Comparison of ENCODE assay signal across 21 mouse cellular contexts in the genomic region with DNA sequence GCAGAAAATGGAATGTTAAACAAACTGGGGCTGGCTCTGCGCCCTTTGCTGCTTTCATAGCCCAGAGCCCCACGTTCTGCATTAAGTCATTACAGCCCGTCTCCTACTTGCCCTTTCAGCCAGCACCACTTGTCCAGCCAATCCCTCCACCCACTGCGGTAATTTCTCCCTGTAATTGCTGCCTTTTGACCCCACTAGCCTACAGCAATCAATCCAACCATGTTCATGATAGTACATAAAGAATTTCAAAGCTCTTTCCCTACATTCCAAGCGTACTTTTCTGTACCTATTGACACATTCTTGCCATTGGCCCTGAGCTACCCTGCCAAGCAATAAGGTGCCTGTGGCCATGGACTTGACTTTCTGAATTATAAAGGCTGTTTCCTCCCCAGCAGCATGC.
DNase-seq lines count a peak whose midpoint lies in the region; TF ChIP-seq lines count a peak whose summit lies in the region.
"Had no signal": no experiment of that assay in that cellular context is flagged by ENCODE, and none has a peak within 500 bp of the region (broad histone marks: within the 10 kb centered on the region; RNA-seq: fewer than 3 reads in every experiment).

No protein-coding gene starts in this region.

- TF ChIP-seq POLR2A in kidney, adult 2 months (IDR thresholded peaks at IDR 0.05; ENCODE audit: low read depth, low read length): no peak
- TF ChIP-seq POLR2A in cerebellum, adult 2 months (IDR thresholded peaks at IDR 0.05; ENCODE audit: borderline replicate concordance, insufficient read depth, low read length): no peak

- TF ChIP-seq CTCF in kidney, adult 2 months (conservative IDR thresholded peaks at IDR 0.05; ENCODE audit: insufficient read depth, insufficient read length, low read depth, low read length): no peak
- no peak for TF ChIP-seq CTCF in cerebellum, adult 2 months (IDR thresholded peaks at IDR 0.05; ENCODE audit: borderline replicate concordance, insufficient read depth, low read depth, low read length)

- in situ Hi-C loops in ES-E14 (cut with MboI; ENCODE audit: low sequenced_read_pairs in 2 of 2, unreplicated experiment in 2 of 2): no loop called here

- H3K27me3 ChIP-seq in kidney, adult 2 months (replicated peaks; ENCODE audit: control insufficient read depth, insufficient read depth, low read length): no peaks in the 10 kb centered on the region
- no peaks in the 10 kb centered on the region for H3K27me3 ChIP-seq in cerebellum, adult 2 months (ENCODE audit: control insufficient read depth, insufficient read depth, low read length)
- H3K27me3 ChIP-seq: embryonic facial prominence, embryonic 15.5 days; limb, embryonic 13.5 days; liver, embryonic 12.5 days; midbrain, embryonic 12.5 days had no signal

- peaks cover 2% of the 10 kb centered on the region for H3K4me1 ChIP-seq in kidney, adult 2 months (ENCODE audit: control insufficient read depth, insufficient read depth, low read length)
- H3K4me1 ChIP-seq in ES-E14 (ENCODE audit: control insufficient read depth in 2 of 2, insufficient read depth in 2 of 2, low read length in 2 of 2, poor library complexity in 1 of 2): no peaks in the 10 kb centered on the region
- H3K4me1 ChIP-seq in cerebellum, adult 2 months (ENCODE audit: control insufficient read depth, insufficient read depth, low read length): no peaks in the 10 kb centered on the region
- H3K4me1 ChIP-seq: embryonic facial prominence, embryonic 15.5 days; hindbrain, embryonic 10.5 days; limb, embryonic 13.5 days; liver, embryonic 12.5 days had no signal

- 42% methylated on average over 5 of the region's 5 CpGs for WGBS in kidney, adult 2 months
- WGBS in cerebellum, adult 2 months: 76% methylated on average over 5 of the region's 5 CpGs

- no peak overlapping the region for H3K27ac ChIP-seq in kidney, adult 2 months (ENCODE audit: insufficient read depth, low read depth, low read length)
- H3K27ac ChIP-seq in ES-E14 (ENCODE audit: insufficient read depth, low read depth, low read length, poor library complexity, severe bottlenecking): no peak overlapping the region
- H3K27ac ChIP-seq in cerebellum, adult 2 months (ENCODE audit: insufficient read depth, low read length): no peak overlapping the region
- H3K27ac ChIP-seq: embryonic facial prominence, embryonic 15.5 days; hindbrain, embryonic 10.5 days; hindbrain, postnatal 0 days; limb, embryonic 13.5 days; liver, embryonic 12.5 days; midbrain, embryonic 12.5 days; stomach, postnatal 0 days had no signal

- H3K4me3 ChIP-seq in kidney, adult 2 months (ENCODE audit: insufficient read depth, low read depth, low read length): no peak overlapping the region
- H3K4me3 ChIP-seq in ES-E14 (ENCODE audit: insufficient read depth in 1 of 2, low read depth in 1 of 2, low read length in 2 of 2, poor library complexity in 1 of 2, severe bottlenecking in 1 of 2): no peak overlapping the region
- H3K4me3 ChIP-seq in cerebellum, adult 2 months (replicated peaks; ENCODE audit: insufficient read depth, low read depth, low read length): no peak overlapping the region
- H3K4me3 ChIP-seq: embryonic facial prominence, embryonic 15.5 days; hindbrain, embryonic 10.5 days; limb, embryonic 13.5 days; liver, embryonic 12.5 days; midbrain, embryonic 12.5 days had no signal

- H3K9me3 ChIP-seq in ES-E14 (ENCODE audit: control insufficient read depth, insufficient read depth, low read depth, low read length): no peaks in the 10 kb centered on the region
- H3K9me3 ChIP-seq: embryonic facial prominence, embryonic 15.5 days; hindbrain, embryonic 10.5 days; limb, embryonic 13.5 days; liver, embryonic 12.5 days; midbrain, embryonic 12.5 days had no signal

- H3K36me3 ChIP-seq in kidney, adult 2 months (ENCODE audit: control insufficient read depth, insufficient read depth, low read length): no peaks in the 10 kb centered on the region
- H3K36me3 ChIP-seq in ES-E14 (ENCODE audit: control insufficient read depth, insufficient read depth, low read length, poor library complexity, severe bottlenecking): no peaks in the 10 kb centered on the region
- H3K36me3 ChIP-seq: embryonic facial prominence, embryonic 15.5 days; hindbrain, embryonic 10.5 days; limb, embryonic 13.5 days; liver, embryonic 12.5 days; midbrain, embryonic 12.5 days had no signal

- peak; percentile 75 for DNase-seq in kidney, adult 2 months
- DNase-seq in kidney, postnatal 4 days: no peak
- DNase-seq in ES-E14 (ENCODE audit: low read depth, low spot score) (peak; percentile 15), ZHBTc4 (ENCODE audit: low read depth, low spot score) (peak; percentile 74)
- DNase-seq in kidney, postnatal 25 days: peak; percentile 30 to 62
- no peak for DNase-seq in T-cell, adult 2 months (ENCODE audit: low spot score)
- DNase-seq in cerebellum, adult 2 months: no peak
- DNase-seq: adrenal gland, postnatal 36 days; cerebellum, adult 11 months; cerebellum, postnatal 10 days; lung, adult 18-20 months; lung, postnatal 10 days; thymus, adult 2 months; thymus, postnatal 4 days had no signal

- no peak overlapping the region for H3K9ac ChIP-seq in ES-E14 (ENCODE audit: insufficient read depth, low read depth, low read length, poor library complexity, severe bottlenecking)
- H3K9ac ChIP-seq: embryonic facial prominence, embryonic 15.5 days; limb, embryonic 13.5 days; liver, embryonic 12.5 days; midbrain, embryonic 12.5 days had no signal

TF ChIP-seq in ES-E14, 5 proteins besides CTCF, POLR2A, EP300 and RAD21:
- TF ChIP-seq ZC3H11A (IDR thresholded peaks at IDR 0.05; ENCODE audit: borderline replicate concordance, low read depth, low read length) (no peak), ZNF384 (IDR thresholded peaks at IDR 0.05; ENCODE audit: low read depth, low read length) (no peak), CHD2 (IDR thresholded peaks at IDR 0.05; ENCODE audit: low read depth, low read length) (no peak), MAFK (IDR thresholded peaks at IDR 0.05; ENCODE audit: insufficient read depth, low read depth, low read length) (no peak), HCFC1 (IDR thresholded peaks at IDR 0.05; ENCODE audit: borderline replicate concordance, insufficient read depth, low read length) (no peak)

Comparison
In these comparisons a context has a peak if more than half of its experiments do, and no peak if none do; other contexts are left out.
1. DNase-seq: peak in kidney, adult 2 months (single experiment), ES-E14 (single experiment), ZHBTc4 (single experiment) and kidney, postnatal 25 days (2 of 2); none in kidney, postnatal 4 days (0 of 2), T-cell, adult 2 months (single experiment) and cerebellum, adult 2 months (0 of 2).